ENCODE assay signal across 30 mouse cellular contexts in genomic region chr9:60380550-60380949, GRCm38 (mm10).
"Had no signal": no experiment of that assay in that cellular context is flagged by ENCODE, and none has a peak within 500 bp of the region (broad histone marks: within the 10 kb centered on the region; RNA-seq: fewer than 3 reads in every experiment).

No protein-coding gene starts in this region.

- ATAC-seq: liver, embryonic 12.5 days; lung, postnatal 0 days; midbrain, embryonic 13.5 days; midbrain, embryonic 15.5 days; midbrain, embryonic 16.5 days had no signal

- H3K4me3 ChIP-seq: left cerebral cortex, adult 2 months; limb, embryonic 10.5 days; limb, embryonic 12.5 days; limb, embryonic 13.5 days; limb, embryonic 15.5 days; liver, embryonic 12.5 days; liver, embryonic 13.5 days; liver, embryonic 15.5 days; lung, embryonic 15.5 days; megakaryocyte, embryonic 14.5 days; midbrain, embryonic 10.5 days; midbrain, embryonic 12.5 days; midbrain, embryonic 13.5 days; midbrain, embryonic 15.5 days; myocyte; neural tube, embryonic 12.5 days had no signal

- H3K9ac ChIP-seq: limb, embryonic 12.5 days; limb, embryonic 13.5 days; limb, embryonic 15.5 days; liver, embryonic 12.5 days; liver, embryonic 13.5 days; liver, embryonic 14.5 days; liver, embryonic 15.5 days; lung, embryonic 14.5 days; lung, embryonic 15.5 days; midbrain, embryonic 12.5 days; midbrain, embryonic 13.5 days; midbrain, embryonic 15.5 days; neural tube, embryonic 12.5 days had no signal

- H3K9me3 ChIP-seq: limb, embryonic 10.5 days; limb, embryonic 12.5 days; limb, embryonic 13.5 days; limb, embryonic 15.5 days; liver, embryonic 12.5 days; liver, embryonic 13.5 days; liver, embryonic 15.5 days; lung, embryonic 15.5 days; megakaryocyte, embryonic 14.5 days; midbrain, embryonic 10.5 days; midbrain, embryonic 12.5 days; midbrain, embryonic 13.5 days; midbrain, embryonic 15.5 days; neural tube, embryonic 12.5 days had no signal

- H3K4me2 ChIP-seq: limb, embryonic 12.5 days; limb, embryonic 13.5 days; limb, embryonic 15.5 days; liver, embryonic 12.5 days; liver, embryonic 13.5 days; liver, embryonic 15.5 days; lung, embryonic 14.5 days; lung, embryonic 15.5 days; midbrain, embryonic 11.5 days; midbrain, embryonic 12.5 days; midbrain, embryonic 13.5 days; midbrain, embryonic 15.5 days; neural tube, embryonic 12.5 days had no signal

- H3K36me3 ChIP-seq: limb, embryonic 10.5 days; limb, embryonic 12.5 days; limb, embryonic 13.5 days; limb, embryonic 15.5 days; liver, embryonic 12.5 days; liver, embryonic 13.5 days; liver, embryonic 15.5 days; lung, embryonic 15.5 days; midbrain, embryonic 10.5 days; midbrain, embryonic 12.5 days; midbrain, embryonic 13.5 days; midbrain, embryonic 15.5 days; neural tube, embryonic 12.5 days had no signal

- H3K4me1 ChIP-seq: liver, embryonic 12.5 days; liver, embryonic 15.5 days; megakaryocyte, embryonic 14.5 days; midbrain, embryonic 12.5 days; midbrain, embryonic 15.5 days; neural tube, embryonic 12.5 days had no signal

- DNase-seq: left cerebral cortex, postnatal 4 days; liver, embryonic 13.5 days; lung, adult 18-20 months; lung, adult 2 months; lung, embryonic 14.5 days; lung, postnatal 10 days; lung, postnatal 14 days; lung, postnatal 36 days; lung, postnatal 4 days; midbrain, embryonic 14.5 days had no signal

- H3K27ac ChIP-seq: left cerebral cortex, adult 2 months; limb, embryonic 10.5 days; limb, embryonic 12.5 days; limb, embryonic 13.5 days; limb, embryonic 15.5 days; liver, embryonic 12.5 days; liver, embryonic 13.5 days; liver, embryonic 14.5 days; liver, embryonic 15.5 days; lung, embryonic 15.5 days; macrophage; midbrain, embryonic 10.5 days; midbrain, embryonic 12.5 days; midbrain, embryonic 13.5 days; midbrain, embryonic 15.5 days; neural tube, embryonic 12.5 days had no signal

- H3K27me3 ChIP-seq: limb, embryonic 12.5 days; liver, embryonic 12.5 days; liver, embryonic 13.5 days; liver, embryonic 15.5 days; lung, embryonic 15.5 days; midbrain, embryonic 12.5 days; midbrain, embryonic 13.5 days; midbrain, embryonic 15.5 days; neural tube, embryonic 12.5 days had no signal
